Mouse (Mus musculus): ENCODE measurements around the gene Spam1.

Spam1 gene

DNA sequence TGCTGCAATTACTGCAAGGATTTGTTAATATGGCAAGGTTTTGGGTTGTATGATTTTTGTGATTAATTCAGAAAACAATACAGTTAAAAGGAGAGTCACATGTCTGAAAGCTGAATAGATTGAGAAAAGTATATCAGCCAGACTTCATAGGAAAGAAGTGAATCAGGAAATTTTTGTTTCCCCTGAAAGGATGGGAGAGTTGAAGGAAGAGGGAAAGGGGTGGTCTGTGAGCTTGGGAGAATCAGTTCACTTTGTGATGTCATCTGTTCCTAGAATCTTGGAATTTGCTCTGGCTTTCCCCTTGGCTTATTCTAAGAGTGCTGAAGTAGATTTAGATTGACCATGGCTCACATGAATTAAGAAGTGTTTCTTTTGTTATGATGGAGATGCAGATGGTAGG is at the start of gene Spam1:
Gene Spam1, plus strand, starts transcription at position 301 of the 400 bp plus-strand sequence.
- no peak for DNase-seq

DNA sequence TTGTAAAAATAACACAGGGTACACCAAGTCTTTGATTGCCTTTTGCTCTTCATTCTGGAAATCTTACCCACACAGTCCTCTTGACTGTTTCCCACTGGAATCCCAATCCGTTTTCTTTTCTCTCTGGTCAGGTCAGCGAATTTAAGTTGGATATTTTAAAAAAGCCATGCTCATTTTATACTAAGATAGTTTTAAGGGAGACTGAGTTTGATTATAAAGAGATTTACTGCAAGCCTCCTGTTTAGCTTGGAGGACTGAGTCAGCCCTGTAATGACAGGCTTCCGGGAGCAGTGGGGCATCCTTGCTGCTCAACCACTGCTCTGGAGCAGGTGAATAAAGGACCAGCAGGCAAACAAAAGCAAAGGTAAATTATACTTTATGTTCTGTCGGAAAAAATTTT is 43.0 kb upstream of the Spam1 start, which contains the start of gene Hyal4:
Gene Hyal4, plus strand, starts transcription at position 301 of the 400 bp plus-strand sequence.
- no peak for DNase-seq

- DNase-seq, result no peak
Observed at GRCm38 (mm10) chr6:24759281-24759680, 31.7 kb upstream of the Spam1 start.

- no peak for DNase-seq
Observed at GRCm38 (mm10) chr6:24766261-24766660, 24.7 kb upstream of the Spam1 start.

DNA sequence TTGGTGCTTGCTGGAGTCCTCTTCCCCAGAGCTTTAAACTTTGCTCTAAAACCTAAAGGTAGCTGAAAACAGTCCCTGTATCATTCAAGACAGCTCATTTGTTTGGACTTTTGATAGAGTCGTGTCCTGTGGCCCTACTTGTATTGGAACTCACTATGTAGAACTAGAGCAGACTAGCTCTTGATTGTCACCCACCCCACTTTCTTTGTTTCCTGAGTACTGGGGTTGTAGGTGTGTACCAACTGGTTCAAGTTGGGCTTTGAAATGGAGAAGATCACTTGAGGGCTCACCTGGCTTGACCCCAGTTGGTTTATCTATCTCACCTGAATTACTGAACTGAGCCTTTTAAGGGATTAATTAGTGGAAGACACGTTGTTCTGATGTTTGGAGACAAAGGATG is 11.8 kb upstream of the Spam1 start:
- no peak for DNase-seq

DNA sequence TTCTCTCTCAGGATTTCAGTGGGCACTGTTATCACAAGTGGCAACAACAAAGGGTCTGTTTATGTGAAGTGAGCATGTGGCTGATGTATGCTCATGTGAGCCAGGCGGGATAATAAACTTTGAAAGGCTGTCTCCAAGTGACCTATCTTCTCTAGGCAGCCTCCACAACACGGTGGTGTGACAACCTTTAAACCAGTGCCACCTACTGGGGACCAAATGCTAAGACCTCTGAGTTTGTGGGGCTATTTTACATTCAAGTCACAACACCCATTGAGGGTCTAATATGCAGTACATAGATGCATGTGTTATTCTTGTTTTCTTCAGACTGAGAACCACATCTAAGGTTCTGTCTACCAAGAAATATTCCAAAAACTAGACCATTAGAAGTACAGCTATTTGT is 31.1 kb downstream of the Spam1 start:
- no peak for DNase-seq
